Mouse (Mus musculus): Measurements from ENCODE around the gene Hsbp1. TPM values are rescaled to one million over a fixed set of nuclear protein-coding genes. Genes with fewer than 3 reads are reported as not detected.
"Not testable (repeated sequence)": the region's sequence is repeated elsewhere in the genome, so short reads cannot be mapped to it uniquely, and the experiment has no call there.

The Hsbp1 gene
- total RNA-seq (2021), result 100 to 1,000 TPM; 168 to 176 TPM
- long read RNA-seq, experiment 1, transcript Hsbp1-201 (4 exons, 1,208 nt), result major isoform, 265 of 276 reads
- long read RNA-seq, experiment 1, partial matches to known transcripts, result 3 of 276 reads
- long read RNA-seq, experiment 1, other reads (novel, unspliced or antisense), result 6 of 276 reads
- long read RNA-seq, experiment 2, transcript Hsbp1-201 (4 exons, 1,208 nt), result major isoform, 225 of 235 reads
- long read RNA-seq, experiment 2, partial matches to known transcripts, result 3 of 235 reads
- long read RNA-seq, experiment 2, other reads (novel, unspliced or antisense), result 5 of 235 reads

DNA sequence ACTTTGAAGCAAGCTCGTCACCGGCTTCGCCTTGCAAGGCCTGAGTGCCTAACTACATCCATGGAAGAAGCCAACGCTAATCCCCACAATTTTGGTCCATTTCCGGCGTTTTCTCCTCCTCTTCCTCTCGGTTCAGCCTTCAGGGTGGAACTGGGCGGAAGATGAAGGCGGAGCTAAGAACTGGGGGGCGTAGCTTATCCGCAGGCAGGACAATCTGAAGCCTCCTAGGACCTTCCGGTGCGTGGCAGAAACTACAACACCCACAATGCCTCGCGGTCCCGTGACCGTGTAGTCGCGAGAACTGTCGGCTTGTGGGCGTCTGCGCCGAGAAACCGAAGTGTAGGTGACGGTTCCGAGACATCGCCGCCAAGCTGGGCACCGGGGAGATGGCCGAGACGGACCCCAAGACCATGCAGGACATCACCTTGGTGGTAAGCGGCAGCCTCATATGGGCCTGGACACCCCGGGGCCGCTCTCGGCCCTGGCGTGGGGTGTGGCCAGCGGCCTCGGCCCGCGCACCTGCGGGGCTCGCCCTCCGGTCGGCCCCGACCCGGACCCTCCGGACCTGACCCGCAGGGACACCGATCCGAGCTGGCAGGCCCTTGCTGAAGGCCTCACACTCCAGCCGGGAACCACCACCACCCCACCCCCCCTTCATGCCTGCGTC is at the start of gene Hsbp1:
TSS of gene Hsbp1 (plus strand) at position 299 of the 667 bp plus-strand sequence.
- peak; percentile 98 for DNase-seq

- DNase-seq, result no peak
These were observed 48.8 kb upstream of the Hsbp1 start for GRCm38 (mm10) chr8:119295477-119295876.

- peak; percentile 62 for DNase-seq
These were observed 46.5 kb upstream of the Hsbp1 start for GRCm38 (mm10) chr8:119297752-119298151.

- DNase-seq, result no peak
These were observed 44.0 kb upstream of the Hsbp1 start for GRCm38 (mm10) chr8:119300335-119300734.

DNA sequence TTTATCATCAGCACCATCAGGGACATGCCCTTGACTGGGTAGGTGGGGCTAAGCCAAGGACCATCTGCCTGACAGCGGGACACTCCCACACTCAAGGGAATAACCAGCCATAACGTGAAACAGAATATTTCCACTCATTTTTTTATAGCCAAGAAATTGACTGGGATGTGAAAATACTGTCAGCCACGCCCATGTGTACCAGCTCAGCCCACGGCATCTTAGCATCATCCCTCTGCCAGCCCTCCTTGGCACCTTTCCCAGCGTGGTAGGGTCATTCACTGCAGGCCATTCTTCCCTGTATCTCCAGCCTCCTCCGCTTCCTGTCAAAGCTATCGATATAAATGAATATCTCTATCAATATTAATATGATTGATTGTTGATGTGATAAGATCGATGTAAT is 40.1 kb upstream of the Hsbp1 start:
- DNase-seq, result peak; percentile 9

GRCm38 (mm10) chr8:119311412-119311811 is 32.9 kb upstream of the Hsbp1 start:
- peak; percentile 28 for DNase-seq

- DNase-seq, result no peak
These were observed 21.1 kb upstream of the Hsbp1 start for GRCm38 (mm10) chr8:119323215-119323614.

DNA sequence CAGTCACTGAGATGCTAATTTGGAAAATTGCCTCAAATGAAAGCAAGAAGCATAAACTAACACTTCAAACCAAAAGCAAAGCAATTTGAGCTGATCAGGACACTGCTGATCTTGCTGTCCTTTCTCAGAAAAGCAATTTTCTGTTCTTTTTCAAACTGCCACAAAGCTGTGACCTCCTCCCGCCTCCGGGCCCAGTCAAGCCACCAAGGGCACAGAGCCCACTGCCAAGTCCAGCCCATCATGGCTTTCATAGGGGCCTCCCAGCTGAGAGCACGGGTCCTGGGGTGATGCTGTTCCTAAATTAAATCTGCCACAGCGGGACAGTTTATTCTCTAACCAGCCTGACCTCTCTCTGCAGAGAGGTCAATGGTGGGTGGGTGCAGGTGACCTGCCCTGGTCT is 4.7 kb upstream of the Hsbp1 start:
- peak; percentile 45 for DNase-seq

DNA sequence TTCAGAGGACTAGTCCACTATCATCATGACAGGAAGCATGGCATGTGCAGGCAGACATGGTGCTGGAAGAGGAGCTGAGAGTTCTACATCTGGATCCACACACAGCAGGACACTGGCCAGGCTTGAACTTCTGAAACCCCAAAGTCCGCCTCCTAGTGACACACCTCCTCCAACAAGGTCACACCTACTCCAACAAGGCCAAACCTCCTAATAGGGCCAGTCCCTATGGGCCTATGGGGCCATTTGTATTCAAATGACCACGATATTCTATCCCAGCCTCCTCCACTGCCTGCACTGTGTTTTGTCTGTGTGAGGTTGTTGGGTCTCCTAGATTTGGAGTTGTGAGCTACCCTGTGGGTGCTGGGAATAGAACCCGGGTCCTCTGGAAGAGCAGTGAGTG is 682 bp upstream of the Hsbp1 start:
- DNase-seq, result no peak

GRCm38 (mm10) chr8:119345029-119345682 is 868 bp downstream of the Hsbp1 start:
- DNase-seq, result peak; percentile 20

DNA sequence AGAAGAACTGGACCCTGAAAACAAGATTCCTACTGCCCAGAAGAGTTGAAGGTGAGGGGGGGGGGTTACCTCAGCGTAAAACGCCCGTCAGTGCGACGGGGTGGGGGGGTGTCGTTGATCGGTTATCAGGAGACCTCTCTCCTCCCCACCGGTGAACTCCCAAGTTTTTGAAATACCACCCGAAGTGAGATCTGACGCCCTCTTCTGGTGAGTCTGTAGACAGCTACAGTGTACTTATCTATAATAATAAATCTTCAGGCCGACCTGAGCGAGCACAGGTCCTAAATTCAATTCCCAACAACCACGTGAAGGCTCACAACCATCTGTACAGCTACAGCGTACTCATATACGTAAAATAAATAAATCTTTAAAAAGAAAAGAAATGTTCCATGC is 1.4 kb downstream of the Hsbp1 start:
- DNase-seq, result no peak

DNA sequence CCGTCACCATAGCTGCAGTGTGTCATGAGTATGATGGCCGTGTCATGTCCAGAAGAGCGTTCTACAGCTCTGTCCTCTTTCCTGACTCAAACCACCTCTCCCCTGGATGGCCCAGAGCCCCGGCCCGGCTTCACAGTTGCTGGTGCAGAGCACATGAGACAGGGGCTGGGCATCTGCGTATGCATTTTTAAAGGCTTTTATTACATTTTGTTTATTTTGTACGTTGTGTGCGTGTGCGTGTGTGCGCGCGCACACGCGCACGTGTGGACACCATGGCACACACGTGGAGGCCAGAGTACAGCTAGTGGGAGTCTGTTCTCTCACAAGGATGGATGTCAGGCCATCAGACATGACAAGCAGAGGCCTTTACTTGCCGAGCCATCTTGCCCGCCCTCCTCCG is 7.4 kb downstream of the Hsbp1 start:
- DNase-seq, result no peak

GRCm38 (mm10) chr8:119352977-119353658 is 8.8 kb downstream of the Hsbp1 start:
- no peak for DNase-seq

DNA sequence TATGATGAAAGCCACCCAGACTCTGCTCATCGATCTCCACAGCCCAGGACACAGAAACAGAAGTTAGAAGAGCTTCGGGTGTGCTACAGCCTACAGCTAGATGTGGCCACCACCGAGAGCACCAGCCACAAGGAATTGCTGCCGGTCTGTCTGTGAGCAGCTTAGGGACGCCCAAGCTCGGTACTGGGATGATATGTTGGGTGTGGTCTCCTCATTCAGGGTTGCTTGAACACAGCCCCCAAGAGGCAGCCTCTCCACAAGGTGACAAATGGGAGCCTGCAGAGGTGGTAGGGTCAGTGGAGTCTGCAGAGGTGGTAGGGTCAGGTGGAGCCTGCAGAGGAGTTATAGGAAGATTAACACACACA is 9.4 kb downstream of the Hsbp1 start:
- DNase-seq, result no peak

DNA sequence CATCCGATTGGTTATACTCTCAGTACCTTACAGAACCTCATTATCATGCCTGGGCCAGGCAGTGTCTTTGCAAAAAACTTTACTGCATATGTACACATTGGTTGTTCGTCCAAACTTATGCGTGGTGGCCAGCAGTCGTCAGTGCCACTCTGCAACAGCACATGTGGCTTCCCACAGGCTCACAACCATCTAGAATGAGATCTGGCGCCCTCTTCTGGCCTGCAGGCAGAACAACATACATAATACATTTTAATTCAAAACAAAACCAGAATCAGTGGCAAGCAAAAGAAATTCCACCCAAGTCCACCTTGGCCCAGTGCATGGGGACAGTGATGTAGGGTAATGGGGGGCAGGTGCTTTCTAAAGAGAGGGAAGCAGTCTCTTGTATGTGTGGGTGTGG is 12.3 kb downstream of the Hsbp1 start:
- not testable (repeated sequence) for DNase-seq

- DNase-seq, result no peak
These were observed 13.9 kb downstream of the Hsbp1 start for GRCm38 (mm10) chr8:119358175-119358574.

DNA sequence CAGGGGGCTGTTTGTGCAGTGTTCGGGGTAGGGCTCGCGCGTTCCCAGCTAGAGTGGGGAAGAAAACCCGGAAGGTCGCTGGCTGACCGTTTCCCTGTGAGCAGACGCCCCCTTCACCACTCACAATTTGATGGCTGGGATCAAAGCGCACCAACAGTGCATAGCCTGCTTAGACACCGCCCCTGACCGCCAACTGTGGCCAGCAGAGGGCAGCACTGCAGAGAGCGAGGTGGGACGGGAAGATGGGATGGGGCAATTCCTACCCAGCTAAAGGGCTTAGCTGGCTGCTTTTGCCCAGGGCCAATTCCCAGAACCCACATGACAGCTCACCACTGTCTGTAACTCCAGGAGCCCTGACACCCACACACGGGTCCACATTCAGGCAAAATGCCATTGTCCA is 14.5 kb downstream of the Hsbp1 start:
- DNase-seq, result peak; percentile 85

DNA sequence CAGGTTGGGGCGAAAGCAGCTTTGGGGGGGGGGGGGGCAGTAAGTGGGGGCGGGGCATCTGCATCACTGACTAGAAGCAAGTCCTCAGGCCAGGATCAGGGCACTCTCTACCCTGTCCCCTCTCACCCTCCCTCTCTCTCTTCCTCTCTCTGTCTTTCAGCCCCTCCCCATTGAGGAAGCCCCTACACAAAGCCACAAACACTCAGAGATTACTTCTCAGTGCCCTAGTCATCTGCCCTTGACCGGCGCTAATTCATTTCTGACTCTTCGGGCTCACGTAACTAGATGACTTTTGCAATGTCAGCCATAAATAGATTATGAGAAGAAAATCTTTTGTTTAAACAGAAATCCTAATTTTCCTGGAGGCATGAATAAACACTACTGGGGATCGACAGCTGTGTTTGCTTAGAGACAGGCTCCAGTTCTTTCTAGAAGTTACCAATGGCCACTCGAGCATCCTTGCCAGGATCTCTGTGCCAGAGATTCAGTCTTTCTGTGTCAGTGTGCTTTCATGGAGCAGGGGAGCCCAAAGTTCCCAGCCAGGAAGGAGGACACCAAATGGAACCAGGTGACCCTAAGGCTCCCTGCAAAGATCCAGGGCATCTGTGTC is 16.5 kb downstream of the Hsbp1 start:
- no peak for DNase-seq

GRCm38 (mm10) chr8:119374716-119375115 is 30.4 kb downstream of the Hsbp1 start:
- DNase-seq, result not testable (repeated sequence)

GRCm38 (mm10) chr8:119378476-119378875 is 34.2 kb downstream of the Hsbp1 start:
- no peak for DNase-seq

DNA sequence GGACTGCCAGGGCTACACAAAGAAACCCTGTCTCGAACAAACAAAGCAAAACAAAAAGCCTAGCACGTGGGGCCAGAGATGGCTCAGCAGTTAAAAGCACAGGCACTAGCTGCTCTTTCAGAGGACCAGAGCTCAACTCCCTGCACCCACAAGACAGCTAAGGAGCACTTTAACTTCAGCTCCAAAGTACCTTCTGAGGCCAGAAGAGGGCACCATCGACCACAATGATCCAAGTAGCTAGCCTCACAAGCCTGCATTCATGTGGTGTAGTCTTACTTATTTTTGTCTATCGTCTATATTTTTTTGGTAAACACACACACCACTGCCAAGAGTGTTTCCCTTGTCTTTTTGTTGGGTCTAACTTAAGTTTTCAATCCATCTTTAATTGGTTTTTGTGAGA is 36.3 kb downstream of the Hsbp1 start:
- no peak for DNase-seq

DNA sequence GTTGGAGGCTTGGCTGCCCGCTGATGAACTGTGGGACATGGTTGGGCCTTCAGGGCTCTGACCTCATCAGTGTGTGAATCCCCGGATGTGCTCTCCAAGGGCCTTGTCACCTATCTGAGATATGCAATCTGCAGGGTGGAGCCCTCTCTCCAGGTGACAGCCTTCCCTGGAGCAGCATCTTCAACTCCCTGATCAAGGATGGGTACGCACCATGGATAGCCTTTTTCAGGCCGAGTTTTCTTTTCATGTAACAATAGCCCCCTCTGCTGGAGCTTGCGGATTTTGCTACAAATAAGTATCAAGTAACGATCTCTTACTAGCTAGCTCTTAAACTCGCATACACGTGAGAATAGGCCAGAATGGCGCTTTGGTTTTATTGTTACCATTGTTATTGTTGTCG is 40.2 kb downstream of the Hsbp1 start:
- DNase-seq, result peak; percentile 82

GRCm38 (mm10) chr8:119385854-119386253 is 41.6 kb downstream of the Hsbp1 start:
- DNase-seq, result no peak
